Comparison of ENCODE assay signal across 9 mouse cellular contexts in genomic region chr11:86395513-86396125, GRCm38 (mm10). TPM values are rescaled to one million over a fixed set of nuclear protein-coding genes. Genes with fewer than 3 reads are reported as not detected.
DNase-seq lines count a peak whose midpoint lies in the region; ATAC-seq and TF ChIP-seq lines count a peak whose summit lies in the region.
"Had no signal": no experiment of that assay in that cellular context is flagged by ENCODE, and none has a peak within 500 bp of the region (broad histone marks: within the 10 kb centered on the region; RNA-seq: fewer than 3 reads in every experiment).

No protein-coding gene starts in this region.

- no peak overlapping the region for H3K27ac ChIP-seq in layer of hippocampus, adult 2 months
- H3K27ac ChIP-seq in bone marrow macrophage, adult 2 months (ENCODE audit: insufficient read depth, low read depth, low read length): no peak overlapping the region
- H3K27ac ChIP-seq in hindbrain, embryonic 13.5 days: no peak overlapping the region
- no peak overlapping the region for H3K27ac ChIP-seq in limb, embryonic 12.5 days
- H3K27ac ChIP-seq: embryonic facial prominence, embryonic 12.5 days had no signal

- H3K4me1 ChIP-seq in bone marrow macrophage, adult 2 months (ENCODE audit: control insufficient read depth, insufficient read depth, low read length): peaks cover 8% of the 10 kb centered on the region
- peaks cover 37% of the 10 kb centered on the region for H3K4me1 ChIP-seq in erythroblast, embryonic 14.5 days (ENCODE audit: control insufficient read depth)
- peaks cover 3% of the 10 kb centered on the region; the same call in 1 of the 2 replicates for H3K4me1 ChIP-seq in hindbrain, embryonic 13.5 days (replicated peaks)
- peaks cover 12% of the 10 kb centered on the region for H3K4me1 ChIP-seq in limb, embryonic 12.5 days (replicated peaks)

- H3K36me3 ChIP-seq in erythroblast, embryonic 14.5 days (ENCODE audit: control insufficient read depth): no peaks in the 10 kb centered on the region
- H3K36me3 ChIP-seq in hindbrain, embryonic 13.5 days: no peaks in the 10 kb centered on the region
- H3K36me3 ChIP-seq in limb, embryonic 12.5 days: no peaks in the 10 kb centered on the region
- H3K36me3 ChIP-seq: embryonic facial prominence, embryonic 12.5 days had no signal

- H3K9ac ChIP-seq in hindbrain, embryonic 13.5 days: 0 out of 2 replicates have a peak overlapping the region, but pooled peaks have one; percentile 4
- H3K9ac ChIP-seq in limb, embryonic 12.5 days (replicated peaks): 0 out of 2 replicates have a peak overlapping the region, but pooled peaks have one; percentile 27
- H3K9ac ChIP-seq: embryonic facial prominence, embryonic 12.5 days had no signal

- no peak for TF ChIP-seq POLR2A in bone marrow macrophage, adult 2 months (IDR thresholded peaks at IDR 0.05; ENCODE audit: borderline replicate concordance, low read depth, low read length)

- H3K27me3 ChIP-seq in erythroblast, embryonic 14.5 days (ENCODE audit: control insufficient read depth): no peaks in the 10 kb centered on the region
- H3K27me3 ChIP-seq in hindbrain, embryonic 13.5 days: no peaks in the 10 kb centered on the region
- no peaks in the 10 kb centered on the region for H3K27me3 ChIP-seq in limb, embryonic 12.5 days
- H3K27me3 ChIP-seq: embryonic facial prominence, embryonic 12.5 days had no signal

- H3K4me3 ChIP-seq in layer of hippocampus, adult 2 months: no peak overlapping the region
- no peak overlapping the region for H3K4me3 ChIP-seq in bone marrow macrophage, adult 2 months (ENCODE audit: insufficient read depth, low read length)
- peak overlapping the region; percentile 17 for H3K4me3 ChIP-seq in erythroblast, embryonic 14.5 days (replicated peaks)
- no peak overlapping the region for H3K4me3 ChIP-seq in hindbrain, embryonic 13.5 days
- no peak overlapping the region for H3K4me3 ChIP-seq in limb, embryonic 12.5 days (replicated peaks)
- H3K4me3 ChIP-seq: embryonic facial prominence, embryonic 12.5 days had no signal

- no peak overlapping the region for H3K4me2 ChIP-seq in hindbrain, embryonic 13.5 days
- H3K4me2 ChIP-seq in limb, embryonic 12.5 days: peak overlapping the region; percentile 21
- H3K4me2 ChIP-seq: embryonic facial prominence, embryonic 12.5 days had no signal

- WGBS in hindbrain, embryonic 13.5 days: 8% methylated on average over 9 of the region's 9 CpGs
- WGBS in limb, embryonic 12.5 days: 3% methylated on average over 9 of the region's 9 CpGs

- DNase-seq in layer of hippocampus, adult 2 months (ENCODE audit: low spot score in 2 of 2): peak; percentile 21 to 32
- no peak for DNase-seq in layer of hippocampus, adult 8-10 months (ENCODE audit: low spot score in 2 of 2)
- peak; percentile 72 for DNase-seq in testis, postnatal 10 days (ENCODE audit: low spot score)

- TF ChIP-seq CTCF in layer of hippocampus, adult 2 months (conservative IDR thresholded peaks at IDR 0.05): peak; percentile 59
- 0 out of 2 replicates have a peak, but pooled peaks have one; percentile 21 for TF ChIP-seq CTCF in bone marrow macrophage, adult 2 months (IDR thresholded peaks at IDR 0.05; ENCODE audit: low read depth, low read length)

- H3K9me3 ChIP-seq in erythroblast, embryonic 14.5 days (ENCODE audit: control insufficient read depth, low read length): no peaks in the 10 kb centered on the region
- no peaks in the 10 kb centered on the region for H3K9me3 ChIP-seq in hindbrain, embryonic 13.5 days
- H3K9me3 ChIP-seq in limb, embryonic 12.5 days: no peaks in the 10 kb centered on the region
- H3K9me3 ChIP-seq: embryonic facial prominence, embryonic 12.5 days had no signal

- no peak for ATAC-seq in hindbrain, embryonic 13.5 days (ENCODE audit: low FRiP score)
- ATAC-seq in limb, embryonic 12.5 days (ENCODE audit: insufficient number of reproducible peaks, insufficient read depth, low FRiP score, low TSS enrichment, low read depth): no peak
- 0 out of 2 replicates have a peak, but pooled peaks have one; percentile 29 for ATAC-seq in monocyte, adult 5-6 weeks (replicated peaks; ENCODE audit: insufficient number of reproducible peaks, low FRiP score, low TSS enrichment, poor library complexity, severe bottlenecking)

RNA-seq across cellular contexts. Expression of gene Med13, which starts 38.2 kb away (rescaled TPM):
- total RNA-seq in layer of hippocampus, adult 2 months (2021): 10 to 100 TPM; 49.8 to 56.6 TPM
- total RNA-seq in layer of hippocampus, adult 8-10 months (2022): 10 to 100 TPM; 49.1 to 85.1 (median 57.2) TPM
- polyA plus RNA-seq in bone marrow macrophage, adult 2 months (2012; ENCODE audit: insufficient read depth, insufficient read length, missing spikeins): 28.2 and 34.9 TPM in 2 replicates
- polyA plus RNA-seq in erythroblast, embryonic 14.5 days (2012): 0.34 and 0.42 TPM in 2 replicates
- polyA plus RNA-seq in hindbrain, embryonic 13.5 days (2015; fragmentation: Nextera tagmentation; extraction: Ambion mirVana): 9.4 and 10.3 TPM in 2 replicates
- polyA plus RNA-seq in limb, embryonic 12.5 days (2016; fragmentation: Nextera tagmentation; extraction: Ambion mirVana): 10.8 and 13.0 TPM in 2 replicates
- total RNA-seq in monocyte, adult 5-6 weeks (2017): 64.1 to 102 TPM (median 64.6 TPM) in 3 replicates

Comparison
In these comparisons a context has a peak if more than half of its experiments do, and no peak if none do; other contexts are left out.
1. DNase-seq: peak in layer of hippocampus, adult 2 months (2 of 2) and testis, postnatal 10 days (single experiment); none in layer of hippocampus, adult 8-10 months (0 of 2).